Mouse (Mus musculus) heart, postnatal 0 days (tissue): Measurements from ENCODE around the gene Magi1. TPM values are rescaled to one million over a fixed set of nuclear protein-coding genes. Genes with fewer than 3 reads are reported as not detected.

ENCODE experiments used
- ATAC-seq: fragments of 200-750 bp; cut with Nextera tagmentation; 2 replicates; pipeline ENCODE4 v1.8.0; 2017; ENCODE audit warnings: low read depth, moderate number of reproducible peaks, moderate library complexity; ENCODE audit not compliant: insufficient read depth
- DNase-seq: peaks from one replicate; pipeline ENCODE4 v3.0.0-alpha.2; 2016; ENCODE audit warnings: low spot score
- H3K27ac ChIP-seq: fragments of 300-500 bp; sonication (generic); 2 replicates; pipeline ENCODE4 v1.5.1; 2014; ENCODE audit warnings: low read depth, mild to moderate bottlenecking
- H3K27me3 ChIP-seq: fragments of 300-500 bp; sonication (generic); 2 replicates; pipeline ENCODE4 v1.6.1; 2014; ENCODE audit warnings: low read length, mixed read lengths; ENCODE audit not compliant: control insufficient read depth, insufficient read depth
- H3K36me3 ChIP-seq: fragments of 300-500 bp; sonication (generic); replicated peaks from 2 replicates; pipeline ENCODE4 v1.6.1; 2014; ENCODE audit warnings: low read length, mixed read lengths; ENCODE audit not compliant: control insufficient read depth, insufficient read depth
- H3K4me1 ChIP-seq: fragments of 300-500 bp; sonication (generic); 2 replicates; pipeline ENCODE4 v1.6.1; 2014; ENCODE audit warnings: antibody characterized with exemption; ENCODE audit not compliant: control insufficient read depth, insufficient read depth
- H3K4me2 ChIP-seq: fragments of 300-500 bp; sonication (generic); 2 replicates; pipeline ENCODE4 v1.6.1; 2014; ENCODE audit warnings: low read depth, mild to moderate bottlenecking, low read length, moderate library complexity
- H3K4me3 ChIP-seq: fragments of 300-500 bp; sonication (generic); 2 replicates; pipeline ENCODE4 v1.5.1; 2014; ENCODE audit warnings: low read depth, low read length
- H3K9ac ChIP-seq: fragments of 300-500 bp; sonication (generic); replicated peaks from 2 replicates; pipeline ENCODE4 v1.6.1; 2014; ENCODE audit warnings: low read depth, low read length, mixed read lengths
- H3K9me3 ChIP-seq: fragments of 300-500 bp; sonication (generic); replicated peaks from 2 replicates; pipeline ENCODE4 v1.6.1; 2016; ENCODE audit warnings: low read length; ENCODE audit not compliant: control insufficient read depth
- CTCF ChIP-seq: IDR thresholded peaks from 2 replicates; pipeline ENCODE4 v1.5.1; 2016; ENCODE audit warnings: antibody characterized with exemption, control low read depth, low read depth
- EP300 ChIP-seq: IDR thresholded peaks from 2 replicates; pipeline ENCODE4 v1.6.1; 2016; ENCODE audit warnings: antibody characterized with exemption, low read depth
- WGBS: fragments of 180-500 bp; shearing (Covaris S2); extraction: QIAGEN DNeasy Blood & Tissue Kit; methylation state at CpG from one replicate; pipeline ENCODE4 v1.1.7; 2014; 5-methylcytosine and 5-hydroxymethylcytosine counted together
- polyA plus RNA-seq: library from polyadenylated mRNA; unstranded; fragments of >200 nt; fragmentation: Nextera tagmentation; extraction: Ambion mirVana; gene quantifications from 2 replicates; pipeline ENCODE4 v1.2.1, GENCODE M21; 2015
- total RNA-seq: library from RNA; depleted of rRNA; stranded (reverse); fragments of >200 nt; gene quantifications from 2 replicates; pipeline ENCODE4 v1.2.3, GENCODE M21; 2014; ENCODE audit warnings: low replicate concordance

The Magi1 gene
- total and polyA plus RNA-seq, 2 experiments from 2014 or later: 4.6 to 15.3 TPM

- no peak for ATAC-seq
- Histone ChIP-seq H3K4me3 (no peak overlapping the region), H3K36me3 (no peaks in the 10 kb centered on the region), H3K9ac (no peak overlapping the region), H3K4me2 (no peak overlapping the region), H3K27ac (no peak overlapping the region; the same call in 1 of the 2 replicates), H3K9me3 (no peaks in the 10 kb centered on the region), H3K4me1 (peaks cover 70% of the 10 kb centered on the region), H3K27me3 (no peaks in the 10 kb centered on the region)
- no peak for DNase-seq
- TF ChIP-seq CTCF: no peak
- TF ChIP-seq EP300: no peak
- 56% methylated on average over 2 of the region's 2 CpGs for WGBS
These were observed 45.1 kb downstream of the Magi1 start for GRCm38 (mm10) chr6:94238643-94239042.

DNA sequence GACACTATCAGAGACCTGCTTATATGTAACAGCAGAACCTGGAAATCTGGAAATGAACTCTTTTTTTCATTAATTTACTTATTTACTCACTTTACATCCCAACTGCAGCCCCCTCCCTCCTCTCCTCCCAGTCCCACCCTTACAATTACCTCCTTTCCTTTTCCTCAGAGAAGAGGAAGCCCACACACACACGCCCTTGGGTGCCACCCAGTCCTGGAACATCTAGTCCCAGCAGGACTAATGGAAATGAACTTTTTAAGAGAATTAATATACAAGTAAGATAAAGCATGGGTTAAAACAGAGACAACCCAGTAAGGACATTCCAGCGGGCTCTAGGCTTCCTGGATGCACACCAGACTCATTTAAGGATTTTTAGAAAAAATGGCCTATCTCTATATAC is 46.8 kb downstream of the Magi1 start:
- Histone ChIP-seq H3K9ac (no peak overlapping the region), H3K4me1 (peaks cover 69% of the 10 kb centered on the region), H3K27me3 (no peaks in the 10 kb centered on the region), H3K9me3 (no peaks in the 10 kb centered on the region), H3K27ac (peak overlapping the region; percentile 46; the same call in 1 of the 2 replicates), H3K36me3 (no peaks in the 10 kb centered on the region), H3K4me2 (no peak overlapping the region), H3K4me3 (no peak overlapping the region)
- 64% methylated on average over 2 of the region's 2 CpGs for WGBS
- DNase-seq (no peak), ATAC-seq (no peak)
- no peak for TF ChIP-seq EP300
- no peak for TF ChIP-seq CTCF

GRCm38 (mm10) chr6:94232243-94232785 is 51.4 kb downstream of the Magi1 start:
- Histone ChIP-seq H3K4me1 (peaks cover 46% of the 10 kb centered on the region), H3K4me2 (no peak overlapping the region), H3K4me3 (no peak overlapping the region), H3K27me3 (no peaks in the 10 kb centered on the region), H3K9me3 (no peaks in the 10 kb centered on the region), H3K27ac (no peak overlapping the region), H3K9ac (no peak overlapping the region), H3K36me3 (no peaks in the 10 kb centered on the region)
- TF ChIP-seq CTCF (no peak), EP300 (no peak)
- 34% methylated on average over 3 of the region's 3 CpGs for WGBS
- ATAC-seq: no peak
- DNase-seq: no peak

DNA sequence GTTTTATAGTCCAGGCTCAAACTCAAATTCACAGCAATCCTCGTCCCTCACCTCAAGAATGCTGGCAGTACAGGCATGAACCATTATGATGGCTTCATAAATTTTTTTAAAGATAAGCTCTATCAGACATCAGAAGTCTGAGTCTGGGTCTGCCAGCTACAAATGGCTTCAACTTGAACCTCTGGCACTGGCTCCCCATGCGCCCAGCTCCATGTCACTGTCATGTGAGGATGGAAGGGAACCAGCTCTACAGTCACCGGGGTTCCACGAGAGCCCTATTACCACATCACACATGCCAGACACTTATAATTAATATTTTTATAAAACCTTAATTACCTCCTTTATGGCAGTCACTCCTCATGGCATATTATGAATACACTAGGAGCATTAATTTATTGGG is 51.9 kb downstream of the Magi1 start:
- H3K27ac ChIP-seq: no peak overlapping the region

GRCm38 (mm10) chr6:94231367-94231766 is 52.4 kb downstream of the Magi1 start:
- no peak overlapping the region for H3K4me2 ChIP-seq

More for the DNA sequence above, 51.9 kb downstream of the Magi1 start:
- H3K4me2 ChIP-seq: no peak overlapping the region
- no peak for DNase-seq
- H3K4me3 ChIP-seq: no peak overlapping the region
- no peak for TF ChIP-seq CTCF
- TF ChIP-seq EP300: no peak
- WGBS: 49% methylated on average over 4 of the region's 4 CpGs
- H3K4me1 ChIP-seq: peaks cover 42% of the 10 kb centered on the region
- ATAC-seq: no peak
- H3K9me3 ChIP-seq: no peaks in the 10 kb centered on the region
- H3K36me3 ChIP-seq: no peaks in the 10 kb centered on the region
- H3K9ac ChIP-seq: no peak overlapping the region
- H3K27me3 ChIP-seq: no peaks in the 10 kb centered on the region

GRCm38 (mm10) chr6:94230918-94231317 is 52.8 kb downstream of the Magi1 start:
- Histone ChIP-seq H3K27ac (no peak overlapping the region), H3K27me3 (no peaks in the 10 kb centered on the region), H3K9me3 (no peaks in the 10 kb centered on the region), H3K4me1 (peaks cover 45% of the 10 kb centered on the region), H3K9ac (no peak overlapping the region; the same call in 1 of the 2 replicates), H3K36me3 (no peaks in the 10 kb centered on the region), H3K4me3 (no peak overlapping the region), H3K4me2 (no peak overlapping the region)
- TF ChIP-seq EP300 (no peak), CTCF (no peak)
- no peak; the same call in 1 of the 2 replicates for ATAC-seq
- 20% methylated on average over 3 of the region's 3 CpGs for WGBS
- DNase-seq: no peak

More at GRCm38 (mm10) chr6:94231367-94231766, 52.4 kb downstream of the Magi1 start:
- WGBS: 43% methylated on average over 7 of the region's 7 CpGs
- H3K27ac ChIP-seq: no peak overlapping the region
- H3K27me3 ChIP-seq: no peaks in the 10 kb centered on the region
- no peaks in the 10 kb centered on the region for H3K9me3 ChIP-seq
- H3K4me1 ChIP-seq: peaks cover 42% of the 10 kb centered on the region
- H3K4me3 ChIP-seq: no peak overlapping the region
- no peaks in the 10 kb centered on the region for H3K36me3 ChIP-seq
- no peak overlapping the region; the same call in 1 of the 2 replicates for H3K9ac ChIP-seq
- DNase-seq (no peak), ATAC-seq (no peak)
- TF ChIP-seq EP300 (no peak), CTCF (no peak)
